ENCODE assay signal across 10 mouse cellular contexts in the genomic region with DNA sequence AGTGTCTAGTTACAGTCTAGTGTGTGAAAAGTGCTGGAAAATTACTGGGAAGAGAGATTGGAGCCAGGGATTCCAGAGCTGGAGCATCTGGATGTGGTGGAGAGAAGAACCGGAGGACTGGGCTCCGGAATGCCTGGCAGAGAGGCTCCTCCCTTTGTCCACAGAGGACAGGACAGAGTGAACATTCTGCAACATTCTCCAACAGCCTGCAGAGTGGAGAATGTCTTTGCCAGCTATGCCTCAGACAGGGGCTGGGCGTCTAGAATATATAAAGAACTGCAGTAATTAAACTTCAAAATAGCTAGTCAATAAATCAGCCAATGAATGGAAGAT. TPM values are rescaled to one million over a fixed set of nuclear protein-coding genes. Genes with fewer than 3 reads are reported as not detected.
A peak's percentile ranks its signal among the peaks of the same experiment; 100 is the strongest.
DNase-seq lines count a peak whose midpoint lies in the region; ATAC-seq and TF ChIP-seq lines count a peak whose summit lies in the region.
"Had no signal": no experiment of that assay in that cellular context is flagged by ENCODE, and none has a peak within 500 bp of the region (broad histone marks: within the 10 kb centered on the region; RNA-seq: fewer than 3 reads in every experiment).

No protein-coding gene starts in this region.

- ATAC-seq in stomach, postnatal 0 days (ENCODE audit: low FRiP score, low TSS enrichment): no peak

- H3K9me3 ChIP-seq in stomach, postnatal 0 days (ENCODE audit: control insufficient read depth, low read length): no peaks in the 10 kb centered on the region

- H3K36me3 ChIP-seq in stomach, postnatal 0 days (ENCODE audit: control insufficient read depth, insufficient read depth, low read length): no peaks in the 10 kb centered on the region

- H3K27me3 ChIP-seq in stomach, postnatal 0 days (ENCODE audit: control insufficient read depth, insufficient read depth, low read length): no peaks in the 10 kb centered on the region

- no peak overlapping the region for H3K9ac ChIP-seq in stomach, postnatal 0 days (ENCODE audit: low read length)

- H3K4me3 ChIP-seq in gastrocnemius, adult 2 months: peak overlapping the region; percentile 81
- peak overlapping the region; percentile 69 for H3K4me3 ChIP-seq in stomach, postnatal 0 days (ENCODE audit: low read depth, low read length)

- no peak overlapping the region for H3K27ac ChIP-seq in gastrocnemius, adult 2 months
- H3K27ac ChIP-seq in stomach, postnatal 0 days (replicated peaks): no peak overlapping the region

- no peak for TF ChIP-seq EP300 in stomach, postnatal 0 days (optimal IDR thresholded peaks at IDR 0.05)

- H3K4me2 ChIP-seq in stomach, postnatal 0 days (replicated peaks; ENCODE audit: low read depth): peak overlapping the region; percentile 98

- no peak for DNase-seq in gastrocnemius, adult 2 months
- DNase-seq in gastrocnemius, postnatal 25 days: no peak
- DNase-seq in right cerebral cortex, adult 2 months (ENCODE audit: low spot score in 2 of 2): peak; percentile 8 to 16
- no peak for DNase-seq in right cerebral cortex, postnatal 14 days
- peak; percentile 64 to 75 for DNase-seq in kidney, postnatal 36 days
- DNase-seq in stomach, postnatal 0 days (ENCODE audit: low spot score): peak; percentile 20
- no peak for DNase-seq in ovary, postnatal 10 days (ENCODE audit: low spot score)
- DNase-seq in layer of hippocampus, adult 18-20 months (ENCODE audit: low spot score in 2 of 2): no peak
- DNase-seq: gastrocnemius, postnatal 14 days had no signal

- intact Hi-C loops in gastrocnemius, adult 2 months (cut with DNase I): loop anchor here (10.0 kb wide), 2 partner anchors 132 to 198 kb away; a partner anchor contains a TSS

- 30% methylated on average over 3 of the region's 3 CpGs for WGBS in stomach, postnatal 0 days

- no peak for TF ChIP-seq CTCF in gastrocnemius, adult 2 months (IDR thresholded peaks at IDR 0.05)
- TF ChIP-seq CTCF in stomach, postnatal 0 days (IDR thresholded peaks at IDR 0.05; ENCODE audit: low read depth): no peak

- no peaks in the 10 kb centered on the region; the same call in 1 of the 2 replicates for H3K4me1 ChIP-seq in stomach, postnatal 0 days (replicated peaks; ENCODE audit: control insufficient read depth, insufficient read depth)

RNA-seq across cellular contexts. Expression of a gene that starts 2.7 kb away (rescaled TPM):
- total RNA-seq in gastrocnemius, adult 2 months (2021): not detected
- total RNA-seq in gastrocnemius, postnatal 25 days (2021): not detected
- 1.2 and 1.5 TPM in 2 replicates for polyA plus RNA-seq in stomach, postnatal 0 days (2015; fragmentation: Nextera tagmentation; extraction: Ambion mirVana)
- not detected for total RNA-seq in layer of hippocampus, adult 18-20 months (2021)
- total RNA-seq: gastrocnemius, postnatal 14 days; megakaryocyte progenitor cell, adult 5-6 weeks had no signal

RNA-seq across cellular contexts. Expression of a gene that starts 36.1 kb away (rescaled TPM):
- total RNA-seq in gastrocnemius, adult 2 months (2021): not detected
- total RNA-seq in gastrocnemius, postnatal 25 days (2021): not detected
- 0.04 TPM in 1 of 2 replicates, not detected in the other for polyA plus RNA-seq in stomach, postnatal 0 days (2015; fragmentation: Nextera tagmentation; extraction: Ambion mirVana)
- under 1 TPM; 0.20 to 0.36 TPM for total RNA-seq in layer of hippocampus, adult 18-20 months (2021)
- total RNA-seq: megakaryocyte progenitor cell, adult 5-6 weeks had no signal

RNA-seq across cellular contexts. Expression of a gene that starts 51.5 kb away (rescaled TPM):
- total RNA-seq in gastrocnemius, adult 2 months (2021): 1 to 10 TPM; 2.1 to 2.4 TPM
- total RNA-seq in gastrocnemius, postnatal 25 days (2021): 1 to 10 TPM; 2.5 to 3.9 TPM
- 8.2 TPM in 2 replicates for polyA plus RNA-seq in stomach, postnatal 0 days (2015; fragmentation: Nextera tagmentation; extraction: Ambion mirVana)
- 1 to 10 TPM in 1 of 2 experiments, under 1 TPM in 1; 0.91 to 1.7 TPM for total RNA-seq in layer of hippocampus, adult 18-20 months (2021)

Comparison
In these comparisons a context has a peak if more than half of its experiments do, and no peak if none do; other contexts are left out.
1. DNase-seq: peak in right cerebral cortex, adult 2 months (2 of 2), kidney, postnatal 36 days (2 of 2) and stomach, postnatal 0 days (single experiment); none in gastrocnemius, adult 2 months (single experiment), gastrocnemius, postnatal 25 days (single experiment), right cerebral cortex, postnatal 14 days (single experiment), ovary, postnatal 10 days (single experiment) and layer of hippocampus, adult 18-20 months (0 of 2).